Mouse (Mus musculus) macrophage (primary cell): ENCODE measurements around the gene Vmn2r76. TPM values are rescaled to one million over a fixed set of nuclear protein-coding genes. Genes with fewer than 3 reads are reported as not detected.
"Not testable (repeated sequence)": the region's sequence is repeated elsewhere in the genome, so short reads cannot be mapped to it uniquely, and the experiment has no call there.

Source experiments
- H3K27ac ChIP-seq: fragments of 350-480 bp; formaldehyde crosslinking; 2 replicates; pipeline ENCODE4 v1.9.0; 2021
- H3K36me3 ChIP-seq: fragments of 350-480 bp; formaldehyde crosslinking; 2 replicates; pipeline ENCODE4 v1.9.0; 2021; ENCODE audit errors: inconsistent target
- H3K4me3 ChIP-seq: fragments of 350-480 bp; formaldehyde crosslinking; 2 replicates; pipeline ENCODE4 v1.9.0; 2021; ENCODE audit errors: inconsistent target
- H3K79me2 ChIP-seq: fragments of 350-480 bp; formaldehyde crosslinking; 2 replicates; pipeline ENCODE4 v1.9.0; 2021; ENCODE audit errors: inconsistent target
- WGBS: methylation state at CpG from one replicate; pipeline ENCODE4 v1.1.7; 2026; ENCODE audit warnings: inconsistent platforms; ENCODE audit not compliant: missing documents; 5-methylcytosine and 5-hydroxymethylcytosine counted together
- polyA plus RNA-seq: library from polyadenylated mRNA; stranded (reverse); fragments of 250-400 nt; gene quantifications from 3 replicates; pipeline ENCODE4 v1.2.4, GENCODE M21; 2018; ENCODE audit warnings: inconsistent platforms
- total RNA-seq, 78 experiments: library from RNA; depleted of rRNA; stranded (reverse); fragments of 250-400 nt; gene quantifications; 1 replicate in 9 of 78; 2 replicates in 24 of 78; 3 replicates in 43 of 78; 4 replicates in 2 of 78; pipeline ENCODE4 v1.2.4; 2018; ENCODE audit warnings: inconsistent platforms in 56 of 78

The Vmn2r76 gene
- not detected for total RNA-seq (2018; cell fraction: chromatin; rRNA removed)
- not detected for total RNA-seq (2018; cell fraction: cytosol; rRNA removed)
- not detected for total RNA-seq (2018; cell fraction: nucleus; rRNA removed)
- polyA plus RNA-seq: not detected in 3 replicates

GRCm38 (mm10) chr7:86246208-86246607, at the start of gene Vmn2r76:
Vmn2r76 (minus strand) TSS chr7:86246308.
- whole genome bisulfite sequencing: 50% methylated on average over 1 of the region's 1 CpGs
- Histone ChIP-seq H3K36me3 (no peaks in the 10 kb centered on the region), H3K79me2 (no peaks in the 10 kb centered on the region), H3K27ac (no peak within 1 kb of the TSS), H3K4me3 (no peak within 1 kb of the TSS)

GRCm38 (mm10) chr7:86277072-86277471, 31.0 kb upstream of the Vmn2r76 start, which contains the start of gene Olfr310:
Olfr310 (minus strand) TSS chr7:86277172.
- 56% methylated on average over 1 of the region's 1 CpGs for WGBS
- H3K79me2 ChIP-seq: no peaks in the 10 kb centered on the region
- no peak within 1 kb of the TSS for H3K27ac ChIP-seq
- no peaks in the 10 kb centered on the region for H3K36me3 ChIP-seq
- H3K4me3 ChIP-seq: no peak within 1 kb of the TSS

GRCm38 (mm10) chr7:86211345-86211744, 34.8 kb downstream of the Vmn2r76 start:
- no peaks in the 10 kb centered on the region for H3K36me3 ChIP-seq

GRCm38 (mm10) chr7:86171678-86172077, 74.4 kb downstream of the Vmn2r76 start, which contains the start of gene Vmn2r75:
Vmn2r75 (minus strand) TSS chr7:86171778.
- WGBS: 67% methylated on average over 1 of the region's 1 CpGs
- not testable (repeated sequence) for H3K36me3 ChIP-seq, H3K27ac ChIP-seq, H3K4me3 ChIP-seq, H3K79me2 ChIP-seq

More at GRCm38 (mm10) chr7:86211345-86211744, 34.8 kb downstream of the Vmn2r76 start:
- H3K27ac ChIP-seq: no peak overlapping the region
- no peaks in the 10 kb centered on the region for H3K79me2 ChIP-seq
- no peak overlapping the region for H3K4me3 ChIP-seq

Other genes starting within 250 kb of the Vmn2r76 start
- not detected in 3 replicates for gene Vmn2r75, start 74.5 kb downstream of the Vmn2r76 start, polyA plus RNA-seq
- not detected in 3 replicates for gene Olfr310, start 30.9 kb upstream of the Vmn2r76 start, polyA plus RNA-seq
- gene Olfr309, start 67.4 kb upstream of the Vmn2r76 start, polyA plus RNA-seq: not detected in 3 replicates
- not detected in 3 replicates for gene Olfr308, start 79.3 kb upstream of the Vmn2r76 start, polyA plus RNA-seq
- gene Olfr307, start 91.3 kb upstream of the Vmn2r76 start, polyA plus RNA-seq: not detected in 3 replicates
- not detected in 3 replicates for gene Olfr305, start 120.6 kb upstream of the Vmn2r76 start, polyA plus RNA-seq
- gene Olfr304, start 140.3 kb upstream of the Vmn2r76 start, polyA plus RNA-seq: not detected in 3 replicates
- gene Olfr303, start 151.5 kb upstream of the Vmn2r76 start, polyA plus RNA-seq: not detected in 3 replicates
- not detected in 3 replicates for gene Olfr301, start 157.5 kb upstream of the Vmn2r76 start, polyA plus RNA-seq
- gene Olfr299, start 213.6 kb upstream of the Vmn2r76 start, polyA plus RNA-seq: not detected in 3 replicates
- not detected in 3 replicates for gene Olfr298, start 246.2 kb upstream of the Vmn2r76 start, polyA plus RNA-seq